Mouse (Mus musculus) liver, embryonic 16.5 days (tissue): ENCODE results near the gene Filip1l. TPM values are rescaled to one million over a fixed set of nuclear protein-coding genes. Genes with fewer than 3 reads are reported as not detected.

Experiments used
- ATAC-seq: fragments of 200-750 bp; cut with Nextera tagmentation; 2 replicates; pipeline ENCODE4 v1.8.0; 2017; ENCODE audit warnings: low read depth, mild to moderate bottlenecking, moderate number of reproducible peaks, moderate library complexity
- H3K27ac ChIP-seq: fragments of 300-500 bp; sonication (generic); 2 replicates; pipeline ENCODE4 v1.5.1; 2014; ENCODE audit warnings: mild to moderate bottlenecking, low read length
- H3K27me3 ChIP-seq: fragments of 300-500 bp; sonication (generic); 2 replicates; pipeline ENCODE4 v1.6.1; 2014; ENCODE audit warnings: low read depth, low read length, mixed read lengths; ENCODE audit not compliant: control insufficient read depth, insufficient read depth
- H3K36me3 ChIP-seq: fragments of 300-500 bp; sonication (generic); 2 replicates; pipeline ENCODE4 v1.6.1; 2014; ENCODE audit warnings: mild to moderate bottlenecking; ENCODE audit not compliant: control insufficient read depth, insufficient read depth
- H3K4me1 ChIP-seq: fragments of 300-500 bp; sonication (generic); 2 replicates; pipeline ENCODE4 v1.6.1; 2014; ENCODE audit warnings: low read depth, low read length, mixed read lengths; ENCODE audit not compliant: control insufficient read depth
- H3K4me2 ChIP-seq: fragments of 300-500 bp; sonication (generic); 2 replicates; pipeline ENCODE4 v1.6.1; 2014; ENCODE audit warnings: low read depth, low read length, mixed read lengths
- H3K4me3 ChIP-seq: fragments of 300-500 bp; sonication (generic); 2 replicates; pipeline ENCODE4 v1.5.1; 2014; ENCODE audit warnings: low read depth, mild to moderate bottlenecking, low read length
- H3K9ac ChIP-seq: fragments of 300-500 bp; sonication (generic); 2 replicates; pipeline ENCODE4 v1.6.1; 2014; ENCODE audit warnings: low read depth, low read length
- H3K9me3 ChIP-seq: fragments of 300-500 bp; sonication (generic); replicated peaks from 2 replicates; pipeline ENCODE4 v1.6.1; 2016; ENCODE audit warnings: low read length; ENCODE audit not compliant: control insufficient read depth
- WGBS: fragments of 180-500 bp; shearing (Covaris S2); extraction: QIAGEN DNeasy Blood & Tissue Kit; methylation state at CpG from one replicate; pipeline ENCODE4 v1.1.7; 2014; ENCODE audit not compliant: insufficient replicate concordance; 5-methylcytosine and 5-hydroxymethylcytosine counted together
- polyA plus RNA-seq: library from polyadenylated mRNA; unstranded; fragments of >200 nt; fragmentation: Nextera tagmentation; extraction: Ambion mirVana; gene quantifications from 2 replicates; pipeline ENCODE4 v1.2.1, GENCODE M21; 2015

Filip1l gene
- polyA plus RNA-seq: 3.8 and 5.0 TPM in 2 replicates

- 82% methylated on average over 6 of the region's 6 CpGs for WGBS
- no peaks in the 10 kb centered on the region for H3K4me1 ChIP-seq
- H3K4me2 ChIP-seq: no peak within 1 kb of the TSS
- H3K9me3 ChIP-seq: no peaks in the 10 kb centered on the region
- no peak for ATAC-seq
- no peak within 1 kb of the TSS for H3K4me3 ChIP-seq
- no peak within 1 kb of the TSS for H3K9ac ChIP-seq
- H3K27me3 ChIP-seq: no peaks in the 10 kb centered on the region
- H3K36me3 ChIP-seq: no peaks in the 10 kb centered on the region
- no peak within 1 kb of the TSS for H3K27ac ChIP-seq
These were observed at the start of gene Filip1l for GRCm38 (mm10) chr16:57352751-57353150. Gene Filip1l (plus strand): TSS chr16:57353093.

- Histone ChIP-seq H3K9ac (no peak overlapping the region), H3K36me3 (no peaks in the 10 kb centered on the region), H3K4me3 (no peak overlapping the region), H3K27ac (no peak overlapping the region), H3K4me1 (no peaks in the 10 kb centered on the region), H3K9me3 (no peaks in the 10 kb centered on the region), H3K27me3 (no peaks in the 10 kb centered on the region), H3K4me2 (no peak overlapping the region)
- ATAC-seq: no peak
- WGBS: 76% methylated on average over 19 of the region's 19 CpGs
These were observed 49.2 kb upstream of the Filip1l start for GRCm38 (mm10) chr16:57303716-57304115.

GRCm38 (mm10) chr16:57305463-57305862, 47.4 kb upstream of the Filip1l start:
- no peak for ATAC-seq
- H3K4me3 ChIP-seq: no peak overlapping the region

GRCm38 (mm10) chr16:57312130-57312529, 40.8 kb upstream of the Filip1l start:
- H3K4me3 ChIP-seq: no peak overlapping the region
- no peak overlapping the region for H3K27ac ChIP-seq
- no peaks in the 10 kb centered on the region for H3K9me3 ChIP-seq
- 52% methylated on average over 2 of the region's 2 CpGs for WGBS
- ATAC-seq: no peak
- H3K9ac ChIP-seq: no peak overlapping the region
- no peaks in the 10 kb centered on the region for H3K27me3 ChIP-seq
- no peaks in the 10 kb centered on the region for H3K36me3 ChIP-seq
- no peak overlapping the region for H3K4me2 ChIP-seq
- no peaks in the 10 kb centered on the region for H3K4me1 ChIP-seq

More at GRCm38 (mm10) chr16:57305463-57305862, 47.4 kb upstream of the Filip1l start:
- H3K4me2 ChIP-seq: no peak overlapping the region
- no peak overlapping the region for H3K27ac ChIP-seq
- H3K36me3 ChIP-seq: no peaks in the 10 kb centered on the region
- no peaks in the 10 kb centered on the region for H3K27me3 ChIP-seq
- H3K4me1 ChIP-seq: no peaks in the 10 kb centered on the region
- H3K9ac ChIP-seq: no peak overlapping the region
- 67% methylated on average over 6 of the region's 6 CpGs for WGBS
- H3K9me3 ChIP-seq: no peaks in the 10 kb centered on the region

- Histone ChIP-seq H3K4me2 (no peak overlapping the region), H3K36me3 (no peaks in the 10 kb centered on the region), H3K27me3 (no peaks in the 10 kb centered on the region), H3K4me1 (no peaks in the 10 kb centered on the region), H3K4me3 (no peak overlapping the region), H3K9me3 (no peaks in the 10 kb centered on the region), H3K27ac (no peak overlapping the region), H3K9ac (no peak overlapping the region)
- 54% methylated on average over 3 of the region's 3 CpGs for WGBS
- no peak for ATAC-seq
These were observed 39.4 kb upstream of the Filip1l start for GRCm38 (mm10) chr16:57313487-57313886.

GRCm38 (mm10) chr16:57314236-57314635, 38.7 kb upstream of the Filip1l start:
- H3K4me2 ChIP-seq: no peak overlapping the region
- no peaks in the 10 kb centered on the region for H3K9me3 ChIP-seq
- no peaks in the 10 kb centered on the region for H3K36me3 ChIP-seq
- no peak overlapping the region for H3K27ac ChIP-seq
- no peak overlapping the region for H3K4me3 ChIP-seq
- no peak for ATAC-seq
- no peaks in the 10 kb centered on the region for H3K4me1 ChIP-seq
- H3K27me3 ChIP-seq: no peaks in the 10 kb centered on the region
- 77% methylated on average over 3 of the region's 3 CpGs for WGBS
- no peak overlapping the region for H3K9ac ChIP-seq

GRCm38 (mm10) chr16:57315026-57315425, 37.9 kb upstream of the Filip1l start:
- no peaks in the 10 kb centered on the region for H3K4me1 ChIP-seq
- 84% methylated on average over 9 of the region's 9 CpGs for WGBS
- no peak overlapping the region for H3K27ac ChIP-seq
- H3K9me3 ChIP-seq: no peaks in the 10 kb centered on the region
- H3K36me3 ChIP-seq: no peaks in the 10 kb centered on the region
- no peak overlapping the region for H3K4me2 ChIP-seq
- no peak overlapping the region for H3K9ac ChIP-seq
- no peaks in the 10 kb centered on the region for H3K27me3 ChIP-seq
- no peak for ATAC-seq
- no peak overlapping the region for H3K4me3 ChIP-seq

GRCm38 (mm10) chr16:57317127-57317526, 35.8 kb upstream of the Filip1l start:
- H3K4me2 ChIP-seq: no peak overlapping the region
- ATAC-seq: no peak
- H3K4me3 ChIP-seq: no peak overlapping the region
- H3K27me3 ChIP-seq: no peaks in the 10 kb centered on the region
- H3K36me3 ChIP-seq: no peaks in the 10 kb centered on the region
- 46% methylated on average over 4 of the region's 4 CpGs for WGBS
- no peak overlapping the region for H3K27ac ChIP-seq
- H3K4me1 ChIP-seq: no peaks in the 10 kb centered on the region
- no peaks in the 10 kb centered on the region for H3K9me3 ChIP-seq
- H3K9ac ChIP-seq: no peak overlapping the region

GRCm38 (mm10) chr16:57317882-57318636, 34.8 kb upstream of the Filip1l start:
- H3K9ac ChIP-seq: no peak overlapping the region
- H3K4me2 ChIP-seq: no peak overlapping the region
- no peaks in the 10 kb centered on the region for H3K9me3 ChIP-seq
- no peaks in the 10 kb centered on the region for H3K27me3 ChIP-seq
- 71% methylated on average over 13 of the region's 13 CpGs for WGBS
- no peaks in the 10 kb centered on the region for H3K36me3 ChIP-seq
- H3K4me3 ChIP-seq: no peak overlapping the region
- no peak overlapping the region for H3K27ac ChIP-seq
- H3K4me1 ChIP-seq: no peaks in the 10 kb centered on the region
- no peak for ATAC-seq
